Mouse (Mus musculus): ENCODE measurements around the gene Mtg2. TPM values are rescaled to one million over a fixed set of nuclear protein-coding genes. Genes with fewer than 3 reads are reported as not detected.

Gene Mtg2
- polyA plus RNA-seq, 1 experiment from 2014 or later: 30.2 TPM

- 34% methylated on average over 3 of the region's 3 CpGs for WGBS
- Histone ChIP-seq H3K4me1 (ENCODE audit: control insufficient read depth, insufficient read depth, low read length) (0 out of 2 replicates have a peak, but pooled peaks cover 3% of the 10 kb centered on the region), H3K27ac (ENCODE audit: low read length) (no peak overlapping the region), H3K4me3 (ENCODE audit: low read length) (no peak overlapping the region), H3K4me2 (ENCODE audit: low read depth, low read length) (no peak overlapping the region), H3K36me3 (ENCODE audit: control insufficient read depth, insufficient read depth) (no peaks in the 10 kb centered on the region), H3K27me3 (ENCODE audit: control insufficient read depth, insufficient read depth, low read length) (peaks cover 54% of the 10 kb centered on the region), H3K9me3 (replicated peaks; ENCODE audit: control insufficient read depth, low read length) (no peaks in the 10 kb centered on the region), H3K9ac (ENCODE audit: low read length) (no peak overlapping the region)
- no peak for ATAC-seq (replicated peaks; ENCODE audit: extremely low read depth, insufficient read depth, low FRiP score)
Observed at GRCm38 (mm10) chr2:180097585-180097984, 27.2 kb downstream of the Mtg2 start.

DNA sequence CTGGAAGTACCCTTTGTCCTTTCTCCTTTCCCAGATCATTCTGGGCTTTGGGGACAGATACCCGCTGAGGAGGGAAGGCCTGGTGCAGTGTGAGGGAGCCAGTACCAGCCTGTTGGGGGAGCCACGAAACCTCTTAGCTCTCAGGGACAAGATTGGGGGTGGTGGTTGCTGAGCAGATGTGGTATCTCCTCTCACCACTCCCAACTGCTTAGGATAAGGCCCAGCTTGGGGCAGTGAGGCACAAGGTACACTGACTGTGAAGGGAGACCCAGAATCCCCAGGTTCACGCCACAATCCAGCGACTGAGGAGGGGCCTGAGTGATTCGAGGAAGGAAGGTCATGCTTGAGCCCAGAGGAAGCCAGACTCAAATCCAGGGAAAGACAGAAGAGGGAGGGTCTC lies 27.8 kb downstream of the Mtg2 start:
- no peaks in the 10 kb centered on the region for H3K9me3 ChIP-seq (replicated peaks; ENCODE audit: control insufficient read depth, low read length)
- peaks cover 60% of the 10 kb centered on the region for H3K27me3 ChIP-seq (ENCODE audit: control insufficient read depth, insufficient read depth, low read length)
- H3K27ac ChIP-seq (ENCODE audit: low read length): no peak overlapping the region
- WGBS: 25% methylated on average over 5 of the region's 5 CpGs
- H3K4me1 ChIP-seq (ENCODE audit: control insufficient read depth, insufficient read depth, low read length): peaks cover 6% of the 10 kb centered on the region
- H3K9ac ChIP-seq (ENCODE audit: low read length): no peak overlapping the region
- H3K36me3 ChIP-seq (ENCODE audit: control insufficient read depth, insufficient read depth): no peaks in the 10 kb centered on the region
- no peak overlapping the region for H3K4me3 ChIP-seq (ENCODE audit: low read length)
- H3K4me2 ChIP-seq (ENCODE audit: low read depth, low read length): no peak overlapping the region
- ATAC-seq (replicated peaks; ENCODE audit: extremely low read depth, insufficient read depth, low FRiP score): no peak

DNA sequence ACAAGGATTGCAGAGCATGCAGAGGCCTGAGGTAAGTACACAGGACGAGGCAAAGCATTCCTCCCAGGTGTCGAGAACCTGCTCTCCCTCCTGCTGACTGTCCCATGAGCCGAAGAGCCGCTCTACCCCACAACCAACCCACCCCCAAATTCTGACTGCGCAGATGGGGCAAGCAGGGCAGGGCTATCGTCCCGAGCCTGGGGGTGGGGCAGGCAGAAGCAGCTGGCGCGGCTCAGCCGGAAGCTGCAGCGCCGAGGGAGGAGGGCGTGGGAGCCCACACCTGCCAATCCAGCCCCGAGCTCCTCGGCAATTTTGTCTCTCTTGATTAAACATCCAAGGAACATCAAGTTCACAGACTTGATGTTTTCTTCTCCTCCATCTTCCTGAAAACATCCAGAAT lies 29.1 kb downstream of the Mtg2 start:
- ATAC-seq (replicated peaks; ENCODE audit: extremely low read depth, insufficient read depth, low FRiP score): no peak
- Histone ChIP-seq H3K27me3 (ENCODE audit: control insufficient read depth, insufficient read depth, low read length) (peaks cover 73% of the 10 kb centered on the region), H3K4me1 (ENCODE audit: control insufficient read depth, insufficient read depth, low read length) (peaks cover 15% of the 10 kb centered on the region), H3K4me3 (ENCODE audit: low read length) (no peak overlapping the region), H3K9me3 (replicated peaks; ENCODE audit: control insufficient read depth, low read length) (no peaks in the 10 kb centered on the region), H3K27ac (ENCODE audit: low read length) (no peak overlapping the region), H3K9ac (ENCODE audit: low read length) (no peak overlapping the region), H3K36me3 (ENCODE audit: control insufficient read depth, insufficient read depth) (no peaks in the 10 kb centered on the region), H3K4me2 (ENCODE audit: low read depth, low read length) (0 out of 2 replicates have a peak overlapping the region, but pooled peaks have one; percentile 7)
- WGBS: 7% methylated on average over 15 of the region's 15 CpGs

DNA sequence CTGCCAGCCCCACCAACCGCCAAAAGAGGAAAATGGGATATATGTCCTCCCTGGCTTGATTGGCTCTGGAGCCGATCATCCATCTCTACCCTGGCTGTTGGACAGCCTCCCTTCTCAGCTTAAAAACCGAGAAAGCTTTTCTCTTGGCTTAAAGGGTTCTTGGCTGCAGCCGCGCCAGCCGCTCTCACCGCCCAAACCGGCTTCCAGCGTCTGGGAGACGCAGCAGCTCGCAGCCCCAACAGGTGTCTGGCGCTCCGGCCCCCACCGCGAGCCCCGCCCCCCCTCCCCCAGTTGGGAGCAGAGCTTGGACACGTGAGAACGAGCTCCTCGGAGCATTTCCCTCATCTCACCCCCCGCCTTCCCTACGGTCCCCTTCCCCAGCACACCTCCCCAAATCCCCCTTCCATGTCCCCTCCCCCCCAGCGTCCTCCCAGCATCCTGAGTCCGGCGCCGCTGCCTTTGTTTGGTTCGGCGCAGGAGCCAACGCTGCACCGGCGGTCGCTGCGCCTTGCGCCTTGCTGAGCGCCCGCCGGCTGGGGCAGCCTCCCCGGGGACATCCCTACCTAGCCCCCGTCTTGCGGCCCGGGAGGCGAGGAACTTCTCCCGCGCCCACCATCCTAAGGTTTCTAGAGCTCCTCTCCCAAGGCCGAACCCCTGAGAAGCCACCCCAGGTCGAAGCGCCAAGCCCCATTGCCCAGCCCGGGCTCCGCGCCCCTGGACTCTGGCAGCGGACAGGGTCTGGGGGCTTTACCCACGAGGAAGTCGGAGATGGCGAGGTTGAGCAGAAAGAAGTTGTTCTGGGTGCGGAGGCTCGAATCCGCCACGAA lies 33.0 kb downstream of the Mtg2 start:
- H3K27ac ChIP-seq (ENCODE audit: low read length): no peak overlapping the region
- WGBS: 2% methylated on average over 52 of the region's 57 CpGs
- no peaks in the 10 kb centered on the region for H3K36me3 ChIP-seq (ENCODE audit: control insufficient read depth, insufficient read depth)
- no peaks in the 10 kb centered on the region for H3K9me3 ChIP-seq (replicated peaks; ENCODE audit: control insufficient read depth, low read length)
- peak overlapping the region; percentile 63 for H3K4me3 ChIP-seq (ENCODE audit: low read length)
- no peak overlapping the region for H3K9ac ChIP-seq (ENCODE audit: low read length)
- peak overlapping the region; percentile 97 for H3K4me2 ChIP-seq (ENCODE audit: low read depth, low read length)
- peaks cover 18% of the 10 kb centered on the region for H3K4me1 ChIP-seq (ENCODE audit: control insufficient read depth, insufficient read depth, low read length)
- no peak for ATAC-seq (replicated peaks; ENCODE audit: extremely low read depth, insufficient read depth, low FRiP score)
- H3K27me3 ChIP-seq (ENCODE audit: control insufficient read depth, insufficient read depth, low read length): peaks cover 72% of the 10 kb centered on the region

DNA sequence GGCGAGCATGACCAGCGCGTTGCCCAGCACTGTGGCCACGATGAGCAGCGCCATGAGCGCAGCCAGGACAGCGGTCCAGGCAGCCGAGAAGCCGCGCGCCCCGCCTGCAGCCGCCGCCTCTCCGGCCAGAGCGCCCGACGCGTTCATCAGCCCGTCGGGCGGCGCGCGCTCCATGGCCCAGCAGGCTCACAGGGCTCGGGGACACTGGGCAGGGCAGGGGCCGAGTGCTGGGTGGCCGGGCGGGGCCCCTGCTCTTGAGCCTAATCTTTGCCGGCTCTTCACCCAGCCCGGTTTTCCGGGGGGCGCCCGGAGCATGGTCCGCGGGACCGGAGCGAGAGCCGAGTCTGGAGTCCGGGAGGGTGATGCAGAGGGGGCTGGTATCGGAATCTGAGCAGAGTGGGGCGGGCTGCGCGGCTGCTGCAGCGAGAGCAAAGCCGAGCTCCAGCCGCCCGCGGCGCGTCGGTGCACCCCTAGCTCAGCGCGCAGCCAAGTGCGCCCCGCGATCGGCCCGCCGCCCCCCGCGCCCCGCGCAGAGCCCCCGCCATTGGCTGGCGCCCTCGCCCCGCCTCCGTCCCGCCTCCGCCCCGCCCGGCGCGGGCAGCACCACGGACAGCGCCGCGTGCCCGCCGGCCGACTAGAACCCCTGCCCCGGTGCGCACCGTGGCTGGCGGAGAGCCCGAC lies 33.7 kb downstream of the Mtg2 start, which contains the start of gene Hrh3:
Gene Hrh3 (minus strand): TSS at position 511 of the 681 bp plus-strand sequence.
- Histone ChIP-seq H3K27me3 (ENCODE audit: control insufficient read depth, insufficient read depth, low read length) (peaks cover 64% of the 10 kb centered on the region), H3K9me3 (replicated peaks; ENCODE audit: control insufficient read depth, low read length) (no peaks in the 10 kb centered on the region), H3K9ac (ENCODE audit: low read length) (no peak within 1 kb of the TSS), H3K4me2 (ENCODE audit: low read depth, low read length) (peak within 1 kb of the TSS; percentile 97), H3K4me3 (ENCODE audit: low read length) (peak within 1 kb of the TSS; percentile 63), H3K36me3 (ENCODE audit: control insufficient read depth, insufficient read depth) (no peaks in the 10 kb centered on the region), H3K27ac (ENCODE audit: low read length) (no peak within 1 kb of the TSS), H3K4me1 (ENCODE audit: control insufficient read depth, insufficient read depth, low read length) (peaks cover 18% of the 10 kb centered on the region)
- ATAC-seq (replicated peaks; ENCODE audit: extremely low read depth, insufficient read depth, low FRiP score): peak; percentile 72
- under 1% methylated on average over 63 of the region's 87 CpGs for WGBS

DNA sequence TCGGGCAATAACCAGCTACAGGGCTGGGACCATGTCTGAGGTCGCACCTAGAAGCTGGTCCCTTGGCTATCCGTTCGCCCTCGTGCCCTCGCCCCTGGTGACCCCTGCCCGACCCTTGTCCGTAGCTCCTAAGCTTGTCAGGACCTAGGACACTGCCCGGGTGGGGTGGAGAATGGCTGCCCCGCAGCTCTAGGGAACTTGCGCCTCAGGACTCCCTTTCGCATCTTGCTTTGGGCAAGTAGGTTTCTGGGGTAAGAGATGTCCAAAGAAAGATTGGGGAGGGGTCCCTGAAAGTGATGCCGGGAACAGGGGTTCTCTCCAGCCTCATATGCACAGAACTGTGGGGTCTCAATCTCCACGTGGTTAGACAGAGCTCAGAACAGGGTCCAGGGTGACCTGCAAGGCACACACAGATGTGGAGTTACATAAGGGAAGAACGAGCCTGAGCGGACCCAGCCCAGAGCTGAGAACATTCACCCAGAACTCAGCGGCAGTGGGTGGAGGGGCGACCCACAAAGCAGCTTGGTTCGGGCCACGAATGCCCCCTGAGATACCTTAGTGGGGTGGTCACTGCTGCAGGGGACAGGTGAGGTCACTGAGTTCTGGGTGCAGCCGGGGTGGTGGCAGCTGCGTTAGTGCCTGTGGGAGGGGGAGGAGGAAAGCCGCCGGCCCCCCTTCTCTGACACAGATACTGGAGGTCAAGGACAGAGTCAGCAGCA lies 34.4 kb downstream of the Mtg2 start:
- Histone ChIP-seq H3K9me3 (replicated peaks; ENCODE audit: control insufficient read depth, low read length) (no peaks in the 10 kb centered on the region), H3K4me2 (ENCODE audit: low read depth, low read length) (peak overlapping the region; percentile 97), H3K27ac (ENCODE audit: low read length) (no peak overlapping the region), H3K9ac (ENCODE audit: low read length) (no peak overlapping the region), H3K4me1 (ENCODE audit: control insufficient read depth, insufficient read depth, low read length) (peaks cover 15% of the 10 kb centered on the region), H3K4me3 (ENCODE audit: low read length) (peak overlapping the region; percentile 63), H3K36me3 (ENCODE audit: control insufficient read depth, insufficient read depth) (no peaks in the 10 kb centered on the region), H3K27me3 (ENCODE audit: control insufficient read depth, insufficient read depth, low read length) (peaks cover 60% of the 10 kb centered on the region)
- WGBS: 9% methylated on average over 24 of the region's 24 CpGs
- ATAC-seq (replicated peaks; ENCODE audit: extremely low read depth, insufficient read depth, low FRiP score): no peak

DNA sequence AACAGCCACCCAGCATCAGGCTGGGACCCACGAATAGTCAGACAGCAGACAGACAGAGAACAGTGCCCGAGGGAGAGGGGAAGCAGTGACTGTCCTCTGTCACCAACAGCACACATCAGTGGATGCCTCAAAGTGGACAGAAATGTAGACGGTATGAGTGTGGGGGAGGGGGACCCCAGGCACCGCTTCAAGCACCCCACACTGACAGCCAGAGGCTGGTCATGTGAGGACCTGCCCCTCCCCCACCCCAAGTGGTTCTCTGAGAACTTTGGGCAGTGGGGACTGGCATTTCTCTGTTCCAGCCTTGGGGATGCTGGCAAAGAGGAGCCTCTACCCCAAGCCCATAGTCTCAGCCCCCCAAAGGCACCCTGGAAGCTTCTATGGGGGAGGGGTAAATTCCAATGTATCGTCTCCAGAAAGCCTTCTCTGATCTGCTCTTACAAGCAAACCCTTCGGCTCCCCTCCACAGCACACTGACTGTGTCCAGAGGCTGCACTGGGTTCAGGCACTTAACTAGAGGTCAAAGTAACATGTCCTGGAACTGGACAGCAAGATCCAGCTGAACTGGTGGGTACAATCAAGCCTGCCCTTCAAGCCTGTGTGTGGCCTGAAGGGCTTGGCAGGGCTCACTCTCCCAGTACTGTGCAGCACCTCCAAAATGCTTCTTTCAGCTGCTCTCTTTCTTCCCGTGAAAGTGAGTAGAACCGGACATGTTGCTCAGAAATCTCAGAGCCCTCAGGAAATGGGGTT lies 35.2 kb downstream of the Mtg2 start:
- H3K27me3 ChIP-seq (ENCODE audit: control insufficient read depth, insufficient read depth, low read length): peaks cover 52% of the 10 kb centered on the region
- no peak overlapping the region for H3K4me2 ChIP-seq (ENCODE audit: low read depth, low read length)
- no peaks in the 10 kb centered on the region for H3K9me3 ChIP-seq (replicated peaks; ENCODE audit: control insufficient read depth, low read length)
- peaks cover 15% of the 10 kb centered on the region for H3K4me1 ChIP-seq (ENCODE audit: control insufficient read depth, insufficient read depth, low read length)
- H3K4me3 ChIP-seq (ENCODE audit: low read length): no peak overlapping the region
- no peak overlapping the region for H3K9ac ChIP-seq (ENCODE audit: low read length)
- ATAC-seq (replicated peaks; ENCODE audit: extremely low read depth, insufficient read depth, low FRiP score): no peak
- WGBS: 28% methylated on average over 8 of the region's 8 CpGs
- no peaks in the 10 kb centered on the region for H3K36me3 ChIP-seq (ENCODE audit: control insufficient read depth, insufficient read depth)
- no peak overlapping the region for H3K27ac ChIP-seq (ENCODE audit: low read length)

GRCm38 (mm10) chr2:180107081-180107480 lies 36.7 kb downstream of the Mtg2 start:
- no peak for ATAC-seq (replicated peaks; ENCODE audit: extremely low read depth, insufficient read depth, low FRiP score)
- peaks cover 39% of the 10 kb centered on the region for H3K27me3 ChIP-seq (ENCODE audit: control insufficient read depth, insufficient read depth, low read length)
- H3K4me1 ChIP-seq (ENCODE audit: control insufficient read depth, insufficient read depth, low read length): peaks cover 15% of the 10 kb centered on the region
- WGBS: 55% methylated on average over 4 of the region's 4 CpGs
- no peak overlapping the region for H3K9ac ChIP-seq (ENCODE audit: low read length)
- no peaks in the 10 kb centered on the region for H3K36me3 ChIP-seq (ENCODE audit: control insufficient read depth, insufficient read depth)
- H3K9me3 ChIP-seq (replicated peaks; ENCODE audit: control insufficient read depth, low read length): no peaks in the 10 kb centered on the region
- no peak overlapping the region for H3K4me2 ChIP-seq (ENCODE audit: low read depth, low read length)
- H3K4me3 ChIP-seq (ENCODE audit: low read length): no peak overlapping the region
- H3K27ac ChIP-seq (ENCODE audit: low read length): no peak overlapping the region

All from heart, embryonic 16.5 days (tissue).